Mouse (Mus musculus): ENCODE data around the gene Dhrs7c. TPM values are rescaled to one million over a fixed set of nuclear protein-coding genes. Genes with fewer than 3 reads are reported as not detected.

The Dhrs7c gene
- polyA plus RNA-seq, 1 experiment, result not detected

DNA sequence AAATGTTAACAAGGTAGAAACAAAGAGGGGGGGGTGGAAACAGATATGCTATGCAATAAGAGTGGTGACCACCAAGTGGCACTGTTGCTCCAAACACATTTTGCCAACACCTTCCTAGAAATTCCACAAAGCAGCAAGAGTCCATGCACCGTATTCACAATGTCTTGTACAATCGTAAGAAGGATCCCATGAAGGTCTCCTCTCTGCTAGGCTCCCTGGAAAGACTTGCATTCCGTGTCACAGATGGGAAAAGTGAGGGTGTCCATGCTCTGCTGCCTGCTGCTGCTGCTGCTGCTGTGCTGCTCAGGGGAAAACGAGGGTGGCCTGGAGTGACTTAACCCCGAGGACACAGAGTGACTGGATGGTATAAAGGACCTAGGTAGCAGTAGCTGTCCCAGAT is 21.6 kb downstream of the Dhrs7c start:
- H3K4me1 ChIP-seq (ENCODE audit: control insufficient read depth, insufficient read depth, low read length), result no peaks in the 10 kb centered on the region
- no peak for TF ChIP-seq POLR2A (IDR thresholded peaks at IDR 0.05; ENCODE audit: control insufficient read depth, low read depth, low read length)
- no peak for TF ChIP-seq CTCF (IDR thresholded peaks at IDR 0.05; ENCODE audit: control insufficient read depth, insufficient read depth, insufficient replicate concordance, low read depth, low read length)
- no peaks in the 10 kb centered on the region for H3K36me3 ChIP-seq (ENCODE audit: control insufficient read depth, insufficient read depth, low read length)
- no peak overlapping the region for H3K27ac ChIP-seq (ENCODE audit: control insufficient read depth, insufficient read depth, low read depth, low read length)
- H3K4me3 ChIP-seq (ENCODE audit: control insufficient read depth, low read depth, low read length), result no peak overlapping the region
- no peaks in the 10 kb centered on the region for H3K27me3 ChIP-seq (ENCODE audit: control insufficient read depth, insufficient read depth, low read length)

DNA sequence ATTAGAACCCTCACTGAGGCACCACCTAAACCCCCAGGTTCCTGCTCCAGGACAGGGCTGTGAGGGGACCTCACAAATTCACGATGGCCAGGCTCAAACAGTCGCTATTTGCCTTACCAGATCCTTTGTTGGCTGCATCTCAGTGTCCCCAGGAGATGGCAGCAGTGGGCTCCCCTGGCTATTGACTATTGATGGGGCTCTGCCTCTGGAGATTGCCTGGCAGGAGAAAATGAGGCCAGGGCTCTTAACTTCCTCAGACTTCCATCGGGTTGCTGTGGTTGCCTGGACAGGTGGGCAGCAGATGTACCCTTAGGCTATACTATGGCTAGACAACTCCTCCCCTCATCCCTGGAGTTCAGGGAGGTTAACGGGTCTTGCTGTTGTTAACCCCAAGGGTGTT is 22.2 kb downstream of the Dhrs7c start:
- H3K36me3 ChIP-seq (ENCODE audit: control insufficient read depth, insufficient read depth, low read length), result no peaks in the 10 kb centered on the region
- H3K4me3 ChIP-seq (ENCODE audit: control insufficient read depth, low read depth, low read length), result no peak overlapping the region
- no peaks in the 10 kb centered on the region for H3K4me1 ChIP-seq (ENCODE audit: control insufficient read depth, insufficient read depth, low read length)
- no peak overlapping the region for H3K27ac ChIP-seq (ENCODE audit: control insufficient read depth, insufficient read depth, low read depth, low read length)
- peak; percentile 16; the same call in 1 of the 2 replicates for TF ChIP-seq CTCF (IDR thresholded peaks at IDR 0.05; ENCODE audit: control insufficient read depth, insufficient read depth, insufficient replicate concordance, low read depth, low read length)
- no peak for TF ChIP-seq POLR2A (IDR thresholded peaks at IDR 0.05; ENCODE audit: control insufficient read depth, low read depth, low read length)
- H3K27me3 ChIP-seq (ENCODE audit: control insufficient read depth, insufficient read depth, low read length), result no peaks in the 10 kb centered on the region

DNA sequence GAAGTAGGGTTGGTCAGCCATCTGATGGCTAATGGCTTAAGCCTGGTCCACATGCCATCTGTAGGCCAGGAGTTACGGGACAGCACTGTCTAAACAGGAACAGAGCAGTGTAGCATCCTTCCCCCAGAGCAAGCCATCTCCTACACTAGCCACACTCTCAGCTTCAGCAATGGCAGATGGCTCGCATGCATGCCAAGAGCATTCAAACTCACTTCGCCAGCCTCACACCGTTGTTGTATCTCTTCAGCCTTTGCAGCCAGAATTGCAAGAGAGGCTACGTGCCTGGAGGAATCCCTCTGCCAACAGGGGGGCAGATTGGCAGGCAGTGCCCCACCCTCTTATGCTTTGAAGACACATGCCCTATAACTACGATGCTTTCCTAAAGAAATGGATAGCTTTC is 23.6 kb downstream of the Dhrs7c start:
- no peak overlapping the region for H3K27ac ChIP-seq (ENCODE audit: control insufficient read depth, insufficient read depth, low read depth, low read length)
- no peaks in the 10 kb centered on the region for H3K36me3 ChIP-seq (ENCODE audit: control insufficient read depth, insufficient read depth, low read length)
- no peaks in the 10 kb centered on the region for H3K4me1 ChIP-seq (ENCODE audit: control insufficient read depth, insufficient read depth, low read length)
- TF ChIP-seq CTCF (IDR thresholded peaks at IDR 0.05; ENCODE audit: control insufficient read depth, insufficient read depth, insufficient replicate concordance, low read depth, low read length) (no peak), POLR2A (IDR thresholded peaks at IDR 0.05; ENCODE audit: control insufficient read depth, low read depth, low read length) (no peak)
- no peak overlapping the region for H3K4me3 ChIP-seq (ENCODE audit: control insufficient read depth, low read depth, low read length)
- no peaks in the 10 kb centered on the region for H3K27me3 ChIP-seq (ENCODE audit: control insufficient read depth, insufficient read depth, low read length)

DNA sequence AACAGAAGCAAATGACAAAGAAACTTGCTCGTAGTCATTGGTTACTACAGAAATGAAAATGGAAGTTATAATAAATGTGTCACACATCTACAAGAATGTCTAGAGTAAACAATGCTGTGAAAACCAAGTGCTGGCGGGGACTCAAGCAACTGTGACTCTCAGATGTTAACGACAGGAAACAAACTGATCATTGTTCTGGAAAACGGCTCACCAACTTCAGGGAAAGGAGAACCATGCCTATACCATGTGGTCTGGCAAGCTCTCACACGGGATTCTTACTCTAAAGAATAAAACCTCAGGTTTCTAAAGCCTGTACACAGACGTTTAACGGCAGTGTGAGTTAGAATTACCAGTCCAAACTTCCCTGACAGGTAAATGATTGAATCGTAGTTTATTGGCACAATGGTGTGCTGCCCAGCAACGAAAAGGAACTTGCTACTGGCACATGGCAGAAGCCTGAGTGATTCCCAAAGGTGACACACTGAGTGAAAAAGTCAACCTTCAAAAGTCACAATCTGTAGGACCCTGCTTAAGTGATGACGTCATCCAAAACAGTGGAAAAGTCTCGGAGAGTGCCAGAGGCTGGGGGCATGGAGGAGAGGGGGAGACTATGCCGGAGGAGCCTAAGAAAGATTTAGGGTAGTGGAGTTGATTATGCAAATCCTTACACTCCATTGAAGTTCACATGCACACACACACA is 30.5 kb downstream of the Dhrs7c start:
- TF ChIP-seq CTCF (IDR thresholded peaks at IDR 0.05; ENCODE audit: control insufficient read depth, insufficient read depth, insufficient replicate concordance, low read depth, low read length), result no peak
- no peak for TF ChIP-seq POLR2A (IDR thresholded peaks at IDR 0.05; ENCODE audit: control insufficient read depth, low read depth, low read length)
- Histone ChIP-seq H3K27me3 (ENCODE audit: control insufficient read depth, insufficient read depth, low read length) (no peaks in the 10 kb centered on the region), H3K36me3 (ENCODE audit: control insufficient read depth, insufficient read depth, low read length) (no peaks in the 10 kb centered on the region), H3K27ac (ENCODE audit: control insufficient read depth, insufficient read depth, low read depth, low read length) (no peak overlapping the region), H3K4me1 (ENCODE audit: control insufficient read depth, insufficient read depth, low read length) (no peaks in the 10 kb centered on the region), H3K4me3 (ENCODE audit: control insufficient read depth, low read depth, low read length) (no peak overlapping the region)

DNA sequence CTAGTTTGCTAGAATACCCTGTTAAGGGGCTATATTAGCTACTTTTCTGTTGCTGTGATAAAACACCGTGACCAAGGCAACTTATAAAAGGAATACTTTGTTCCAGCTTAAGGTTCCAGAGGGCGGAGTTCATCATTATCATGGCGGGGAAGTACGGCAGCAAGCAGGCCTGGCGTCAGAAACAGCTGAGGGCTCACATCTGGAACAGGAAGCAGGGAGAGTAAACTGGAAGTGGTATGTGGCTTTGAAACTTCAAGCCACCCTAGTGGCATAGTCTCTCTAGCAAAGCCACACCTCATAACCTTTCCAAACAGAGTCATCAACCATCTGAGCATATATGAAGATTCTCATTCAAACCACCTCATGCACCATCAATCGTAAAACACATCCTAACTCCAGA is 31.5 kb downstream of the Dhrs7c start:
- Histone ChIP-seq H3K36me3 (ENCODE audit: control insufficient read depth, insufficient read depth, low read length) (no peaks in the 10 kb centered on the region), H3K27ac (ENCODE audit: control insufficient read depth, insufficient read depth, low read depth, low read length) (no peak overlapping the region), H3K4me1 (ENCODE audit: control insufficient read depth, insufficient read depth, low read length) (no peaks in the 10 kb centered on the region), H3K27me3 (ENCODE audit: control insufficient read depth, insufficient read depth, low read length) (no peaks in the 10 kb centered on the region), H3K4me3 (ENCODE audit: control insufficient read depth, low read depth, low read length) (no peak overlapping the region)
- TF ChIP-seq CTCF (IDR thresholded peaks at IDR 0.05; ENCODE audit: control insufficient read depth, insufficient read depth, insufficient replicate concordance, low read depth, low read length), result no peak
- no peak for TF ChIP-seq POLR2A (IDR thresholded peaks at IDR 0.05; ENCODE audit: control insufficient read depth, low read depth, low read length)

DNA sequence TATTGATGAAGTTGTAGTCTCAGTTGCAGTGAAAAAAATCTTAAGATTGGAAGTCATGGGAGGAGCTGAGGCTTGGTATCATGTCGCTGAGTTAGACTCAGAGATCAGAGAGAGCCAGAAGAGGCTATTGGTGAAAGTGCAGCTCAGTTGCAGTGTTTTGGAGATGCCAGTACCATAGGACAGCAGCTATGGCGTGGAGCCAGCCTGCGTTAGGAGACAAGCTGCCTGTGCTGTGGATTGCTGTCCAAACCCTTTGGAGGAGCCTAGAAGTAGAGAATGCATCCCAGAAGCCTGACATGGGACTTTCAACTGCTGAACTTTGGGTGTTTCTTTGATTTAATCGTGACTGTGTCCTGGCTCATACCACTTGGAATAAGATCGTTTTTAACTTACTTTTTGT is 33.8 kb downstream of the Dhrs7c start:
- H3K4me1 ChIP-seq (ENCODE audit: control insufficient read depth, insufficient read depth, low read length), result no peaks in the 10 kb centered on the region
- H3K4me3 ChIP-seq (ENCODE audit: control insufficient read depth, low read depth, low read length), result no peak overlapping the region
- no peaks in the 10 kb centered on the region for H3K27me3 ChIP-seq (ENCODE audit: control insufficient read depth, insufficient read depth, low read length)
- no peaks in the 10 kb centered on the region for H3K36me3 ChIP-seq (ENCODE audit: control insufficient read depth, insufficient read depth, low read length)
- no peak overlapping the region for H3K27ac ChIP-seq (ENCODE audit: control insufficient read depth, insufficient read depth, low read depth, low read length)
- no peak for TF ChIP-seq POLR2A (IDR thresholded peaks at IDR 0.05; ENCODE audit: control insufficient read depth, low read depth, low read length)
- no peak for TF ChIP-seq CTCF (IDR thresholded peaks at IDR 0.05; ENCODE audit: control insufficient read depth, insufficient read depth, insufficient replicate concordance, low read depth, low read length)

DNA sequence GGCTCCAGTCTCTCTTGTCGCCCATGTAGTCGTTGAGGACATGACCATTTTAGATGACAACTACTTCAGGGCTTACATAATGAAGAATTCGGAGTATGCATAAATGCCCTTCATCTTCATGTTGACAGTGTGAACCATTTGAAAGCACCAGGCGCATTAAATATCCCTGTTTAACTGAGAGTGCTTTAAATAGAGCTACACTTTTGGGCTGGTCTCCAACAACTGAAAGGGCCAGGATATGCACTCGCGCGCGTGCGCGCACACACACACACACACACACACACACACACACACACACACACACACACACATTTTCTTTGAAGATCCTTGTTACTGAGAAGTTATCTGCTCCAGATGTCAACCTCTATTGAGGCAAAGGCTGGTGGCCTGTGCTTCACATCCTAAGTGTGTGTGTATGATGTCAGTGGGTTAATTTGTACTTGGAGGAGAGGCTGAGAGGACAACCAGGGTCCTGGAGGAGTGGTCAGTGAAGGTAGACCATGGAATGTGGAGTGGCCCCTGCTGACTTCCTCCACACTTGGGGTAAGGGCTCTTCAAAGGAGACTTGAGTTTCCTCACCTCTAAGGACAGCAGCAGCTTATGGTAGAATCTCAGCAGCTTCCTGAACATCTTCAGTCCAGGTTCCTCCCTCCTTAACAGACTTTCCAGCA is 37.6 kb downstream of the Dhrs7c start:
- Histone ChIP-seq H3K4me1 (ENCODE audit: control insufficient read depth, insufficient read depth, low read length) (no peaks in the 10 kb centered on the region), H3K4me3 (ENCODE audit: control insufficient read depth, low read depth, low read length) (no peak overlapping the region), H3K36me3 (ENCODE audit: control insufficient read depth, insufficient read depth, low read length) (no peaks in the 10 kb centered on the region), H3K27me3 (ENCODE audit: control insufficient read depth, insufficient read depth, low read length) (no peaks in the 10 kb centered on the region), H3K27ac (ENCODE audit: control insufficient read depth, insufficient read depth, low read depth, low read length) (no peak overlapping the region)
- TF ChIP-seq CTCF (IDR thresholded peaks at IDR 0.05; ENCODE audit: control insufficient read depth, insufficient read depth, insufficient replicate concordance, low read depth, low read length) (no peak), POLR2A (IDR thresholded peaks at IDR 0.05; ENCODE audit: control insufficient read depth, low read depth, low read length) (no peak)

Data from testis, adult 2 months (tissue).